Mouse (Mus musculus): Measurements from ENCODE around the gene C1qtnf9. TPM values are rescaled to one million over a fixed set of nuclear protein-coding genes. Genes with fewer than 3 reads are reported as not detected.

C1qtnf9 gene
- polyA plus RNA-seq, 1 experiment from 2014 or later: 0.22 TPM

- no peak overlapping the region for H3K27ac ChIP-seq (replicated peaks)
- H3K27me3 ChIP-seq: no peaks in the 10 kb centered on the region
- no peaks in the 10 kb centered on the region for H3K9me3 ChIP-seq
- H3K4me1 ChIP-seq (replicated peaks): no peaks in the 10 kb centered on the region
- no peak overlapping the region for H3K4me2 ChIP-seq
- H3K9ac ChIP-seq: no peak overlapping the region
- H3K36me3 ChIP-seq: peaks cover 18% of the 10 kb centered on the region
- no peak overlapping the region for H3K4me3 ChIP-seq
- 90% methylated on average over 5 of the region's 5 CpGs for WGBS
- no peak for ATAC-seq (ENCODE audit: low FRiP score, low read depth)
These were observed 29.7 kb downstream of the C1qtnf9 start for GRCm38 (mm10) chr14:60797596-60797995.

GRCm38 (mm10) chr14:60798721-60799120, 30.8 kb downstream of the C1qtnf9 start:
- H3K4me2 ChIP-seq: no peak overlapping the region
- no peak overlapping the region for H3K27ac ChIP-seq (replicated peaks)
- ATAC-seq (ENCODE audit: low FRiP score, low read depth): no peak
- WGBS: 92% methylated on average over 4 of the region's 4 CpGs
- H3K4me1 ChIP-seq (replicated peaks): no peaks in the 10 kb centered on the region
- H3K36me3 ChIP-seq: peaks cover 22% of the 10 kb centered on the region
- H3K9ac ChIP-seq: no peak overlapping the region
- no peaks in the 10 kb centered on the region for H3K27me3 ChIP-seq
- no peaks in the 10 kb centered on the region for H3K9me3 ChIP-seq
- H3K4me3 ChIP-seq: no peak overlapping the region

GRCm38 (mm10) chr14:60799762-60800728, 32.1 kb downstream of the C1qtnf9 start:
- no peak overlapping the region for H3K27ac ChIP-seq (replicated peaks)
- peaks cover 28% of the 10 kb centered on the region for H3K36me3 ChIP-seq
- no peak overlapping the region for H3K9ac ChIP-seq
- peak; percentile 48; the same call in 1 of the 2 replicates for ATAC-seq (ENCODE audit: low FRiP score, low read depth)
- no peaks in the 10 kb centered on the region for H3K4me1 ChIP-seq (replicated peaks)
- H3K4me2 ChIP-seq: no peak overlapping the region
- no peak overlapping the region for H3K4me3 ChIP-seq
- H3K27me3 ChIP-seq: no peaks in the 10 kb centered on the region
- H3K9me3 ChIP-seq: no peaks in the 10 kb centered on the region
- WGBS: 56% methylated on average over 9 of the region's 9 CpGs

- no peaks in the 10 kb centered on the region for H3K4me1 ChIP-seq (replicated peaks)
- H3K9me3 ChIP-seq: no peaks in the 10 kb centered on the region
- no peak overlapping the region for H3K9ac ChIP-seq
- no peak for ATAC-seq (ENCODE audit: low FRiP score, low read depth)
- no peak overlapping the region for H3K27ac ChIP-seq (replicated peaks)
- no peak overlapping the region for H3K4me3 ChIP-seq
- WGBS: 97% methylated on average over 13 of the region's 13 CpGs
- no peaks in the 10 kb centered on the region for H3K27me3 ChIP-seq
- peaks cover 19% of the 10 kb centered on the region for H3K36me3 ChIP-seq
- H3K4me2 ChIP-seq: no peak overlapping the region
These were observed 34.1 kb downstream of the C1qtnf9 start for GRCm38 (mm10) chr14:60802026-60802425.

- no peak for ATAC-seq (ENCODE audit: low FRiP score, low read depth)
- Histone ChIP-seq H3K4me3 (no peak overlapping the region), H3K27me3 (no peaks in the 10 kb centered on the region), H3K9me3 (no peaks in the 10 kb centered on the region), H3K4me1 (replicated peaks) (no peaks in the 10 kb centered on the region), H3K36me3 (peaks cover 18% of the 10 kb centered on the region), H3K27ac (replicated peaks) (no peak overlapping the region), H3K4me2 (no peak overlapping the region), H3K9ac (no peak overlapping the region)
- WGBS: 88% methylated on average over 9 of the region's 9 CpGs
These were observed 37.0 kb downstream of the C1qtnf9 start for GRCm38 (mm10) chr14:60804978-60805377.

- Histone ChIP-seq H3K36me3 (peaks cover 18% of the 10 kb centered on the region), H3K4me1 (replicated peaks) (no peaks in the 10 kb centered on the region), H3K4me2 (no peak overlapping the region), H3K4me3 (no peak overlapping the region), H3K27me3 (no peaks in the 10 kb centered on the region), H3K27ac (replicated peaks) (no peak overlapping the region), H3K9me3 (no peaks in the 10 kb centered on the region), H3K9ac (no peak overlapping the region)
- 92% methylated on average over 1 of the region's 1 CpGs for WGBS
- ATAC-seq (ENCODE audit: low FRiP score, low read depth): no peak
These were observed 37.9 kb downstream of the C1qtnf9 start for GRCm38 (mm10) chr14:60805871-60806270.

GRCm38 (mm10) chr14:60806891-60807344, 39.0 kb downstream of the C1qtnf9 start:
- Histone ChIP-seq H3K27ac (replicated peaks) (no peak overlapping the region), H3K4me3 (no peak overlapping the region), H3K4me2 (no peak overlapping the region), H3K9me3 (no peaks in the 10 kb centered on the region), H3K27me3 (no peaks in the 10 kb centered on the region), H3K36me3 (peaks cover 17% of the 10 kb centered on the region), H3K4me1 (replicated peaks) (no peaks in the 10 kb centered on the region), H3K9ac (no peak overlapping the region)
- ATAC-seq (ENCODE audit: low FRiP score, low read depth): no peak
- 59% methylated on average over 11 of the region's 11 CpGs for WGBS

- H3K36me3 ChIP-seq: peaks cover 10% of the 10 kb centered on the region; the same call in 1 of the 2 replicates
- H3K4me3 ChIP-seq: no peak overlapping the region
- H3K9me3 ChIP-seq: no peaks in the 10 kb centered on the region
- WGBS: 91% methylated on average over 8 of the region's 8 CpGs
- no peak overlapping the region for H3K9ac ChIP-seq
- H3K4me1 ChIP-seq (replicated peaks): no peaks in the 10 kb centered on the region
- no peak overlapping the region for H3K27ac ChIP-seq (replicated peaks)
- no peaks in the 10 kb centered on the region for H3K27me3 ChIP-seq
- no peak overlapping the region for H3K4me2 ChIP-seq
- no peak for ATAC-seq (ENCODE audit: low FRiP score, low read depth)
These were observed 41.9 kb downstream of the C1qtnf9 start for GRCm38 (mm10) chr14:60809881-60810280.

GRCm38 (mm10) chr14:60811547-60811946, 43.6 kb downstream of the C1qtnf9 start:
- Histone ChIP-seq H3K4me1 (replicated peaks) (no peaks in the 10 kb centered on the region), H3K9ac (no peak overlapping the region), H3K36me3 (peaks cover 9% of the 10 kb centered on the region; the same call in 1 of the 2 replicates), H3K27me3 (no peaks in the 10 kb centered on the region), H3K27ac (replicated peaks) (no peak overlapping the region), H3K4me2 (no peak overlapping the region), H3K4me3 (no peak overlapping the region), H3K9me3 (no peaks in the 10 kb centered on the region)
- WGBS: 94% methylated on average over 4 of the region's 4 CpGs
- no peak for ATAC-seq (ENCODE audit: low FRiP score, low read depth)

GRCm38 (mm10) chr14:60815098-60815497, 47.2 kb downstream of the C1qtnf9 start:
- no peak overlapping the region for H3K4me3 ChIP-seq
- H3K36me3 ChIP-seq: peaks cover 9% of the 10 kb centered on the region; the same call in 1 of the 2 replicates

GRCm38 (mm10) chr14:60818045-60818444, 50.1 kb downstream of the C1qtnf9 start:
- Histone ChIP-seq H3K4me3 (no peak overlapping the region), H3K9me3 (no peaks in the 10 kb centered on the region), H3K4me2 (no peak overlapping the region), H3K27ac (replicated peaks) (no peak overlapping the region), H3K4me1 (replicated peaks) (no peaks in the 10 kb centered on the region), H3K27me3 (no peaks in the 10 kb centered on the region), H3K36me3 (peaks cover 6% of the 10 kb centered on the region; the same call in 1 of the 2 replicates), H3K9ac (no peak overlapping the region)
- ATAC-seq (ENCODE audit: low FRiP score, low read depth): no peak
- 84% methylated on average over 5 of the region's 5 CpGs for WGBS

More at GRCm38 (mm10) chr14:60815098-60815497, 47.2 kb downstream of the C1qtnf9 start:
- Histone ChIP-seq H3K27me3 (no peaks in the 10 kb centered on the region), H3K27ac (replicated peaks) (no peak overlapping the region), H3K9ac (no peak overlapping the region), H3K4me1 (replicated peaks) (no peaks in the 10 kb centered on the region), H3K9me3 (no peaks in the 10 kb centered on the region), H3K4me2 (no peak overlapping the region)
- ATAC-seq (ENCODE audit: low FRiP score, low read depth): no peak
- 95% methylated on average over 5 of the region's 5 CpGs for WGBS

GRCm38 (mm10) chr14:60830096-60830495, 62.2 kb downstream of the C1qtnf9 start:
- no peak for ATAC-seq (ENCODE audit: low FRiP score, low read depth)
- WGBS: 94% methylated on average over 2 of the region's 2 CpGs
- Histone ChIP-seq H3K4me3 (no peak overlapping the region), H3K27ac (replicated peaks) (no peak overlapping the region), H3K9me3 (no peaks in the 10 kb centered on the region), H3K36me3 (peaks cover 34% of the 10 kb centered on the region), H3K9ac (no peak overlapping the region), H3K4me2 (no peak overlapping the region), H3K4me1 (replicated peaks) (no peaks in the 10 kb centered on the region), H3K27me3 (no peaks in the 10 kb centered on the region)
